Mouse (Mus musculus) naive thymus-derived CD4-positive, alpha-beta T cell, adult 2 months (primary cell): ENCODE measurements around the gene Psma6.
"Not testable (repeated sequence)": the region's sequence is repeated elsewhere in the genome, so short reads cannot be mapped to it uniquely, and the experiment has no call there.

ENCODE experiments used
- DNase-seq: peaks from one replicate; pipeline ENCODE4 v3.0.0-alpha.2; 2011; ENCODE audit warnings: low read depth

Psma6 gene

GRCm38 (mm10) chr12:55392733-55393577, 8.9 kb downstream of the Psma6 start:
- DNase-seq = no peak

DNA sequence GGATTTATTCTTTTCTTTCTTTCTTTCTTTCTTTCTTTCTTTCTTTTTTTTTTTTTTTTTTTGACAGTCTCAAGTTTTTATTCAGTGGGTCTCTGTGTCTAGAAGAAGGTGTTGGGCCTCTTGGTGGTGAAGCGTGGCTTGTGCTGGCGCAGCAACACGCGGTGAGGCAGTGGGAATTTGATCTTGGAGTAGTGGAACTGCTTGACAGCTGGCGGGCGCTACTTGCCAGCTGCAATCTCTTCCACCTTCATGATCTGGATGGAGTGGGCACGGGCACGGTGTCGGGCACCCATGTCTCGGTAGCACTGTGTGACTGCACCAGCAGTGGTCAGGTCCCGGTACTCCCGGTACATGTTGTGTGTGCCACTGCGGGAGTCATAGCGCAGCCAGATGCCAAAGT, 11.6 kb downstream of the Psma6 start:
- not testable (repeated sequence) for DNase-seq

- no peak for DNase-seq
These were observed 12.5 kb downstream of the Psma6 start for GRCm38 (mm10) chr12:55396536-55396935.

GRCm38 (mm10) chr12:55397544-55398239, 13.7 kb downstream of the Psma6 start:
- DNase-seq = no peak

DNA sequence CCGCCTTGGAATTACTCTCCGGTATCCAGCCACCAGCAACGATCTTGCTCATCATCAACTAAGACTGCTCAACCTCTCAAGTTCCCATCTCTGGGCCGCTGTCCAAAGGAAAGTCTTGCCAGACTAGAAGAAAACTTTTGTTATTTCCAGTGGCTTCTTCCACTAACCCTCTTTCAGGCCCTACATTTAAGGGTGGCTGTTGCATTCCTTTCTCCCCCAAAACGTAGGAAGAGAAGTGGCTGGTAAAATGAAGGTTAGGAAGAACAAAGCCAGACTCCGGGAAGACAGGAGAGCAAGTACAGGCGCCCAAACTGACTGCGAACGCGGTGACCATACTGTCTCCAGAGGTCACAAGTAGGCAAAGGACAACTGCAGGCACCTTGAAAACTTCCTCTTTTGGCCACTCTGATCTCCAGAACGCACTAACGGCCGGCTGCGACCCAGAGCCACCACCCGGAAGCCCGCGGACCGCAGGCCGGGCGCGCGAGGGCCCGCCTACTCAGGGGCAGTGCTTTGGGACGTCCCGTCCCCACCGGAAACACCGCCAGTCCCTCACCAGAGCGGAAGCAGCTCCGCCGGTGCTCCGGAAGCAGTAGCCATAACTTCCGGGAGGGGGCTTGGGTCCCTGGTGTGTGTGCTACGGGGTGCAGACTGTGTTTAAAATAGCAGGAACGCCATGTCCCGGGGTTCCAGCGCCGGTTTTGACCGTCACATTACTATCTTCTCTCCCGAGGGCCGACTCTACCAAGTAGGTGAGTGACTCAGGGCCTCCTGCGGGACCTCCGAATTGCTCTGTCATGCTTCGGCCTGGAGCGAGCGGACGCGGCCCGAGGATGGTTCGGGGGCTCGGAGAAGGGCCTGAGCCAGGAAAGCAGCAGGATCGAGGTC, 14.5 kb downstream of the Psma6 start:
- peak; percentile 92 for DNase-seq

DNA sequence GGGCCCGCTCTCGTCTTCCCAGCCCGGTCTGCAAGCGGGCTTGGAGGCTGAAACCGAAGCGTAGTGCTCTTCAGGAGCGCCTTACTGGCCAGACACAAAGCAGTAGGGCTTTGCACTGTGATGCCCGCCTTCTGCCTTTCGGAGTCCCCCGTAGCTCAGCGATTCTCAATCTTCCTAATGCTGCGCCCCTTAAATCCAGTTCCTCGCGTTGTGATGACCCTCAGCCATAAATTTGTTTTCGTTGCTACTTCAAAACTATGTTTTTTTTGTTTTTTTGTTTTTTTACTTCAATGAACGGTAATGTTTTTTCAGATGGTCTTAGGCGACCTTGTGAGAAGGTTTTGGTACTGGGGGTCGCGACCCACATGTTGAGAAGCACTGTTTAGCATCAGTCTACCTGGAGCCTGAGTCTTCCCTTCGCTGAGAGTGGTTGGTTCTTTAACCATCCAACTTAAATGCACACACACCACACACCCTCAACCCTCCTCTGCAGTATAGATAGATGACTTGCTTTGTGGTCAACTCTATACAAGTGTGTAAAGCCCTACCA, 15.2 kb downstream of the Psma6 start:
- no peak for DNase-seq

DNA sequence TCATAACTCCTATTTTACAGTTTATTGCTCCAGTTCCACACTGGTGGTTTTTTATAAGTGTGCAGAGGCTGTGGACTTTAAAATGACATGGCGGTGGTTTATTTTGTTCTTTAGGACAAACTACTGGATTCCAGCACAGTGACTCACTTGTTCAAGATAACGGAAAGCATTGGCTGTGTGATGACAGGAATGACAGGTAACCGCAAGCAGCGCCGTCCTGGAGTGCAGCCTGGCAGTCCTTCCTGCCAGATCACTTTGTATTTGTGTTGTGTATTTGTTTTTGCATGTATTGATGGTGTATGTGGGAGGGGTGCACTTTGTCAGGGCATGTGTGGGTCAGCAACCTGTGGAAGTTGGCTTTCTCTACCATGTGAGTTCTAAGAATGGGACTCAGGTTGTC, 23.9 kb downstream of the Psma6 start:
- no peak for DNase-seq

- no peak for DNase-seq
These were observed 31.2 kb downstream of the Psma6 start for GRCm38 (mm10) chr12:55415255-55415654.

- DNase-seq = no peak
These were observed 31.7 kb downstream of the Psma6 start for GRCm38 (mm10) chr12:55415762-55416161.

DNA sequence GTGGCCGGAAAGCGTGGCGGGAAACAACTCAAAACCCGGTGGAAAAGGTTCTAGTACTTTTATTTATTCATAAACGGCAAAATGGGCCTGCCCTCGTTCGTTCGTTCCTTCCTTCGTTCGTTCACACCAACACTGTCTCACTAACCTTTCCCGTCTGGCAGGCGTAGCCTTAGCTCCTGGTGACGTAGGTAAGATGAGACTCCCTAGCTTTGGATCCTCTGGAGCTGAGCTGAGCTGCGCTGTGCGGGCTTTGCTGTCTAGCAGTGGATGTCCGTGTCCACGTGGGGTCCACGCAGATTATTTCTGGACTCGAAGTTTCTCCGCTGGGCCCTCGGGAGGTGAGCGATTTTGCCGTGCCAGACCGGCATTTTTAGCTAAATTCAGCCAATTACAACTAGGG, 36.2 kb downstream of the Psma6 start:
- no peak for DNase-seq

DNA sequence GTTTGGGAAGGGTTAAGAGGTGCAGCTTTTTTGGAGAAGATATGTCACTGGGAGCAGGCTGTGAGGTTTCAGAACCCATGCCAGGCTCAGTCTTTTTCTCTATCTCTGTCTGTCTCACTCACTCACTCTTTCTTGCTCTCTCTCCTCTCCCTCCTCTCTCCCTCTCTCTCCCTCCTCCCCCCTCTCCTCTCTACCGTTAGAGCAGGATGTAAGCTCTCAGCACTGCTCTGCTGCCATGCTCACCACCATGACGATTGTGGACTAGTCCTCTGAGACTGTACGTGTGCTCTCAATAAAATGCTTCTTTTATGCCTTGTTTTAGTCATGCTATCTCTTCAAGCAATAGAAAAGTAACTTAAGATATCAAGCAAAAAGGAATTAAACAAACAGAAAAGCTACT, 38.0 kb downstream of the Psma6 start:
- no peak for DNase-seq

DNA sequence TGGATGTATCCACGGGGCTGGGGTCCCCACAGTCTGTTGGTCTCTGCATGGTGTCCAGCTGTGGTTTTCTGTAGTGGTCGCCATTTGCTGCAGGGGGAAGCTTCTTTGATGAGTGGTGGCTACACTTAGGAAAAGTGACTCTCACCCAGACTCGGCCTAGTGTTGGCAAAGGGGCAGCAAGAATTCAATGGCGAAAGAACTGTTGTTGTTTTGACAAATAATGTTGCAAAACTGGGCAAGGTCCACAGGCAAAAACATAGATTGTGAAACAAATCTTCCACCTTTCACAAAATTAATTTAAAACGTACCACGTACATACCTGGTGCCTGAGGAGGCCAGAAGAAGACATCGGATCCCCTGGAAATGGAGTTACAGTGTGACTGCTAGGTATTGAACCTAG, 42.3 kb downstream of the Psma6 start:
- DNase-seq = no peak

- no peak for DNase-seq
These were observed 45.2 kb downstream of the Psma6 start for GRCm38 (mm10) chr12:55429201-55429600.

DNA sequence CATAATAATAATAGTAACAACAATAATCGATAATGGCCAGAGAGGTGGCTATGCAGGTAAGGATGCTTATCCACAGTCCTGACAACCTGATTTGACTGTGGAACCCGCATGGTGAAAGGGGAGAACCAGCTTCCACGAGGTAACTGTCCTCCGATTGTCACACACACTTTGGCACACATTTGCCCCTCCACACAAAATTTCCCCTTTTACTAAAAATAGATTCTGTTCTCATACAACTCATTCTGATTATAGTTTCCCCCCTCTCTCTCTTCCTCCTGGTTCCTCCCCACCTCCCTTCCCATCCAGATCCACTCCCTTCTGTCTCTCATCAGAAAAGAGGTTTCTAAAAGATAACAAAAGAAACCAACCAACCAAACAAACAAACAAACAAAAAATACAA, 45.9 kb downstream of the Psma6 start:
- DNase-seq = no peak

DNA sequence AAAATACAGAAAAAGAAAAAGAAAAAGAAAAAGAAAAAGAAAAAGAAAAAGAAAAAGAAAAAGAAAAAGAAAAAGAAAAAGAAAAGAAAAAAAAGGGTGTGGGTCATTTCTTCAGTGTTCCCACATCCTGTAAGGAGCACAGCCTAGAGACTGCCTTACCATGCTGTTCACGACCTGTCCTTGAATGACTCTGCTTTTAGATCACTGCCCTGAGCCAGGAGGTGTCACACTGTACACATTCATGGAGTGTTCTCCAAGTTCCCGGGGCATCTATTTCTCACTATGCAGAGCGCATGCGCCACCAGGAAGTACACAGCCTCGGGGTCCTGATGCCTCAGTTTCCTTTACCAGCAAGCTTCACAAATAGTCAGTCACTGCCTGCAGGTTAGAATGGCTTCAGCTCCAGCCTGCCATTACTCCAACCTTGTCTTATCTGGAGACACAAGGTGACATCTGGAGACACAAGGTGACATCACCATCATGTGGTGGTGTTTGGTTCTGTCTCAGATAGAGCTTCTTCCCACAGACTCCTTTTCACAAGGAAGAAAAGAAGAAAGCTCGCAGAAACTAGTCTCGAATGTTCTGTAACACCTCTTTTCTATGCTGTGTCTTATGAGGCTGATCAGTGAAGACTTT, 48.4 kb downstream of the Psma6 start:
- peak; percentile 32 for DNase-seq

GRCm38 (mm10) chr12:55432920-55433284, 48.9 kb downstream of the Psma6 start:
- DNase-seq = no peak

- DNase-seq = peak; percentile 45
These were observed 49.9 kb downstream of the Psma6 start for GRCm38 (mm10) chr12:55433802-55434435.

DNA sequence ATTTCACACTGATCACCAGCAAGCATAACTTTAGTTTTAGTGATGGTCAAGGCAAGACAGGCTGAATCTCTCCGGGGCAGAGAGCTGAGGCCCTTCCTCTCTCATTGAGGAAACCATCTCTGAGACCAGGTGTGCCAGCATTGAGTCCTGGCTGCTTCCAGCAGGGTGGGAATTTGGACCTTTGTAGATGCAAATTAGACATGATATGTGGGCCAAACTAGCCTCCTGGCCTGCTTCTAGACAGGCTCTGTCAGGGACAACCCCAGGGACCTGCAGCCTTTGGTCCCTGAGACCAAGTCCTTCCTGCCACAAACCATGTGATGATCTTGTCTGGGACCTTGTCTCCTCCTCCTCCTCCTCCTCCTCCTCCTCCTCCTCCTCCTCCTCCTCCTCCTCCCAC, 51.1 kb downstream of the Psma6 start:
- DNase-seq = no peak

DNA sequence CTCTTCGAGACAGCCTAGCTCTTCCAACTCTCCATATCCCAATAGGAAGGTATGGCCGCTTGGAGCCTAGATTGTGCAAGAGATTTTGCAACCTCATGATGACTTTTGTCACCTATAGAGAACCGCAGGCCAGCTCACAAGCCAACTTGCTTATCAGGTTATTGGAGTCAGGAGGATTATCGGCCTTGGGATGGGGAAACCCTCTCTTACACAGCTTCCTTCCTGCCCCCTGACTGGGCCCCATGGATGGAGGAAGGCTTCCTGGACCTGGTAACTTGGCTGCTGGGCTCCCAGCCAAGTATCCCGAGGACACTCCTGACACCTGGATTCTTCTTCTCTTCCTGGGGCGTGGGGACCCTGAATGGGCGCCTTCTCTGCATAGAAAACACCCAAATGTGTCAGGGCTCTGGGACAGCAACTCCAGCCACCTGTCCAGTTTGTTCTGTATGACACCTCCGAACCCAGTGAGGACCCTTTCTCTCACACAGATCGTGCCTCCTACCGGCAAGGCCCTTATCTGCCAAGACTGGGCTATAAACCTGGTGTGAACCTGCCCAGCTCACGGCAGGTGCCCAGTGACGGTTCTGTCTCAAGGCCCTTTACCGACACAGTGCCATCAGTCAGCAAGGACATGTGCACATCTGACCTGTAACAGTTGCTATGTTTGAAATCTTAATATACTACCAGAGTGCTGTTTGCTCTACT, 53.3 kb downstream of the Psma6 start:
- DNase-seq = no peak

DNA sequence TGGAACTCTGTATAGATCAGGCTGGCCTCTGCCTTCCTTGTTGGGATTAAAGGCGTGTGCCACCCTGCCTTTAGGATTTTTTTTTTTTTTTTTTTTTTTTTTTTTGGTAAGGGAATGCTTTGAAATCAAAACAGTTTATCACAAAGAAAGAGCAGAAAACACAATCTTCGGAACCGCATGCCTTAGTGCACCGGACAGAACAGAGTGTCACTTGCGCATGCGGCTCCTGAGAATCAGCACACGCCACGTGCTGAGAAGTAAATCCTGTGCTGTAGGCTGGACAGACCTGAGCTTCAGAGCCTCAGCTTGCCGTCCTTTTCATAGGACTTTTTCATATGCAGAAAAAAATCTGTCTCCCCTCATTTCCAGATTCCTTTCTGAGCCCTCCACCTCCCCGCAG, 54.0 kb downstream of the Psma6 start:
- DNase-seq = no peak
